Mouse (Mus musculus): ENCODE results near the gene Rrp9.

The Rrp9 gene

GRCm38 (mm10) chr9:106475663-106476001, at the start of gene Rrp9:
Gene Rrp9, plus strand, starts transcription at chr9:106475963.
- no peak for DNase-seq (ENCODE audit: low read depth)

- DNase-seq (ENCODE audit: low read depth), result no peak
Observed at GRCm38 (mm10) chr9:106428719-106429220, 47.0 kb upstream of the Rrp9 start.

- peak; percentile 86 for DNase-seq (ENCODE audit: low read depth)
Observed at GRCm38 (mm10) chr9:106429221-106430014, 46.3 kb upstream of the Rrp9 start, which contains the start of gene Rpl29. Gene Rpl29, plus strand, starts transcription at chr9:106429454.

GRCm38 (mm10) chr9:106430015-106430264, 45.8 kb upstream of the Rrp9 start:
- DNase-seq (ENCODE audit: low read depth), result no peak

GRCm38 (mm10) chr9:106433389-106433788, 42.4 kb upstream of the Rrp9 start:
- DNase-seq (ENCODE audit: low read depth), result no peak

GRCm38 (mm10) chr9:106436566-106436965, 39.2 kb upstream of the Rrp9 start:
- DNase-seq (ENCODE audit: low read depth), result no peak

GRCm38 (mm10) chr9:106442680-106443079, 33.1 kb upstream of the Rrp9 start:
- DNase-seq (ENCODE audit: low read depth), result no peak

- no peak for DNase-seq (ENCODE audit: low read depth)
Observed at GRCm38 (mm10) chr9:106444836-106445235, 30.9 kb upstream of the Rrp9 start.

- DNase-seq (ENCODE audit: low read depth), result peak; percentile 91
Observed at GRCm38 (mm10) chr9:106447348-106447747, 28.4 kb upstream of the Rrp9 start, which contains the start of the genes Abhd14b and Abhd14a. Gene Abhd14b, plus strand, starts transcription at chr9:106447459. Gene Abhd14a, minus strand, starts transcription at chr9:106447678.

GRCm38 (mm10) chr9:106447951-106448350, 27.8 kb upstream of the Rrp9 start:
- DNase-seq (ENCODE audit: low read depth), result no peak

- DNase-seq (ENCODE audit: low read depth), result peak; percentile 81
Observed at GRCm38 (mm10) chr9:106448498-106449031, 27.2 kb upstream of the Rrp9 start.

- no peak for DNase-seq (ENCODE audit: low read depth)
Observed at GRCm38 (mm10) chr9:106449947-106450346, 25.8 kb upstream of the Rrp9 start.

GRCm38 (mm10) chr9:106450661-106451060, 25.1 kb upstream of the Rrp9 start:
- no peak for DNase-seq (ENCODE audit: low read depth)

GRCm38 (mm10) chr9:106451298-106451697, 24.5 kb upstream of the Rrp9 start:
- no peak for DNase-seq (ENCODE audit: low read depth)

GRCm38 (mm10) chr9:106451899-106452298, 23.9 kb upstream of the Rrp9 start:
- DNase-seq (ENCODE audit: low read depth), result no peak

- DNase-seq (ENCODE audit: low read depth), result no peak
Observed at GRCm38 (mm10) chr9:106452351-106452750, 23.4 kb upstream of the Rrp9 start.

- no peak for DNase-seq (ENCODE audit: low read depth)
Observed at GRCm38 (mm10) chr9:106452821-106453220, 22.9 kb upstream of the Rrp9 start.

GRCm38 (mm10) chr9:106453271-106454070, 22.3 kb upstream of the Rrp9 start, which contains the start of gene Pcbp4:
Gene Pcbp4, plus strand, starts transcription at chr9:106453291.
- DNase-seq (ENCODE audit: low read depth), result no peak

- DNase-seq (ENCODE audit: low read depth), result no peak
Observed at GRCm38 (mm10) chr9:106454071-106454761, 21.5 kb upstream of the Rrp9 start.

- no peak for DNase-seq (ENCODE audit: low read depth)
Observed at GRCm38 (mm10) chr9:106454888-106455681, 20.7 kb upstream of the Rrp9 start.
